Mouse (Mus musculus) MEL (cell line): ENCODE measurements around the gene Sf1.

Experiments used
- CHD1 ChIP-seq: IDR thresholded peaks from 2 replicates; pipeline ENCODE4 v1.6.1; 2012; ENCODE audit warnings: low read depth, mild to moderate bottlenecking, inconsistent platforms, low read length, improper control_type of control experiment
- CTCF ChIP-seq, 3 experiments: IDR thresholded peaks in 2 of 3; conservative IDR thresholded peaks in 1 of 3; 2 replicates each; pipeline ENCODE4 v1.5.1; 2011 to 2012; ENCODE audit warnings: low read length in 3 of 3, low read depth in 2 of 3, mild to moderate bottlenecking in 2 of 3, improper control_type of control experiment in 1 of 3, inconsistent platforms in 1 of 3, mixed read lengths in 1 of 3, moderate library complexity in 1 of 3; ENCODE audit not compliant: control insufficient read depth in 1 of 3, insufficient read depth in 1 of 3, poor library complexity in 1 of 3, severe bottlenecking in 1 of 3
- ETS1 ChIP-seq: IDR thresholded peaks from 2 replicates; pipeline ENCODE4 v1.6.1; 2012; ENCODE audit warnings: low read depth, mild to moderate bottlenecking, inconsistent platforms, low read length, improper control_type of control experiment, moderate library complexity
- GATA1 ChIP-seq: IDR thresholded peaks from 2 replicates; pipeline ENCODE4 v1.6.1; 2011; ENCODE audit warnings: low read depth, low read length, improper control_type of control experiment
- MAFK ChIP-seq: IDR thresholded peaks from 2 replicates; pipeline ENCODE4 v1.6.1; 2011; ENCODE audit warnings: low read depth, mild to moderate bottlenecking, low read length, improper control_type of control experiment, borderline replicate concordance
- MAX ChIP-seq: IDR thresholded peaks from 2 replicates; pipeline ENCODE4 v1.6.1; 2011; ENCODE audit warnings: low read length, improper control_type of control experiment
- MAZ ChIP-seq: IDR thresholded peaks from 2 replicates; pipeline ENCODE4 v1.6.1; 2012; ENCODE audit warnings: low read depth, mild to moderate bottlenecking, inconsistent platforms, low read length, improper control_type of control experiment
- MYB ChIP-seq: IDR thresholded peaks from 2 replicates; pipeline ENCODE4 v1.6.1; 2011; ENCODE audit warnings: mild to moderate bottlenecking, low read depth, low read length, improper control_type of control experiment
- MYC ChIP-seq: IDR thresholded peaks from 2 replicates; pipeline ENCODE4 v1.6.1; 2011; ENCODE audit warnings: low read depth, mild to moderate bottlenecking, low read length, improper control_type of control experiment, moderate library complexity
- TCF12 ChIP-seq: IDR thresholded peaks from 2 replicates; pipeline ENCODE4 v1.6.1; 2014; ENCODE audit warnings: low read depth, mild to moderate bottlenecking, inconsistent platforms, low read length, improper control_type of control experiment, moderate library complexity
- USF1 ChIP-seq: IDR thresholded peaks from 2 replicates; pipeline ENCODE4 v1.6.1; 2014; ENCODE audit warnings: low read depth, mild to moderate bottlenecking, inconsistent platforms, low read length, improper control_type of control experiment, moderate library complexity
- ZC3H11A ChIP-seq: IDR thresholded peaks from 2 replicates; pipeline ENCODE4 v1.6.1; 2012; ENCODE audit warnings: low read depth, mild to moderate bottlenecking, inconsistent platforms, low read length, improper control_type of control experiment

GRCm38 (mm10) chr19:6370175-6370574 is 6.7 kb downstream of the Sf1 start:
- no peak for TF ChIP-seq ZC3H11A
- no peak for TF ChIP-seq CTCF (IDR thresholded peaks at IDR 0.05 in 2 of 3, conservative IDR thresholded peaks at IDR 0.05 in 1 of 3; ENCODE audit: control insufficient read depth in 1 of 3, insufficient read depth in 1 of 3, low read depth in 2 of 3, low read length in 3 of 3, poor library complexity in 1 of 3, severe bottlenecking in 1 of 3)
- TF ChIP-seq MAX = no peak
- no peak for TF ChIP-seq MYC
- TF ChIP-seq MAZ = no peak
- TF ChIP-seq GATA1 = no peak
- no peak for TF ChIP-seq MYB
- TF ChIP-seq USF1 = 0 out of 2 replicates have a peak, but pooled peaks have one; percentile 4
- no peak for TF ChIP-seq MAFK
- TF ChIP-seq ETS1 = peak; percentile 42; the same call in 1 of the 2 replicates
- TF ChIP-seq TCF12 = no peak
- no peak for TF ChIP-seq CHD1
